Mouse (Mus musculus) spleen, postnatal 36 days (tissue): Measurements from ENCODE around the gene Tet3.
A peak's percentile ranks its signal among the peaks of the same experiment; 100 is the strongest.

ENCODE experiments used
- DNase-seq, 2 experiments: peaks; one replicate each; pipeline ENCODE4 v3.0.0; 2022; ENCODE audit warnings: low spot score in 2 of 2, mixed read lengths in 1 of 2

Gene Tet3

GRCm38 (mm10) chr6:83459034-83459644, at the start of gene Tet3:
Gene Tet3, minus strand, starts transcription at chr6:83459084.
- DNase-seq: no peak

- no peak for DNase-seq
Measured at GRCm38 (mm10) chr6:83507168-83507546, 48.3 kb upstream of the Tet3 start.

GRCm38 (mm10) chr6:83506258-83507167, 47.6 kb upstream of the Tet3 start, which contains the start of gene Dguok:
Gene Dguok, minus strand, starts transcription at chr6:83506969.
- peak; percentile 99 for DNase-seq

GRCm38 (mm10) chr6:83505554-83505953, 46.7 kb upstream of the Tet3 start:
- DNase-seq: no peak

GRCm38 (mm10) chr6:83503361-83503760, 44.5 kb upstream of the Tet3 start:
- DNase-seq: no peak

- DNase-seq: no peak
Measured at GRCm38 (mm10) chr6:83502656-83503055, 43.8 kb upstream of the Tet3 start.

- DNase-seq: no peak
Measured at GRCm38 (mm10) chr6:83501524-83502310, 42.8 kb upstream of the Tet3 start.

- no peak for DNase-seq
Measured at GRCm38 (mm10) chr6:83500462-83500861, 41.6 kb upstream of the Tet3 start.

- no peak for DNase-seq
Measured at GRCm38 (mm10) chr6:83499078-83499477, 40.2 kb upstream of the Tet3 start.

- DNase-seq: no peak
Measured at GRCm38 (mm10) chr6:83496753-83497710, 38.1 kb upstream of the Tet3 start.

- no peak for DNase-seq
Measured at GRCm38 (mm10) chr6:83496009-83496752, 37.3 kb upstream of the Tet3 start.

GRCm38 (mm10) chr6:83490622-83491021, 31.7 kb upstream of the Tet3 start:
- no peak for DNase-seq

GRCm38 (mm10) chr6:83488200-83488599, 29.3 kb upstream of the Tet3 start:
- DNase-seq: no peak

GRCm38 (mm10) chr6:83487298-83487697, 28.4 kb upstream of the Tet3 start:
- DNase-seq: no peak

GRCm38 (mm10) chr6:83485854-83486253, 27.0 kb upstream of the Tet3 start:
- DNase-seq: peak in 1 of 2 experiments; percentile 23

- DNase-seq: no peak
Measured at GRCm38 (mm10) chr6:83483776-83484175, 24.9 kb upstream of the Tet3 start.

GRCm38 (mm10) chr6:83482418-83483085, 23.7 kb upstream of the Tet3 start:
- DNase-seq: peak; percentile 72 to 77

GRCm38 (mm10) chr6:83480019-83480655, 21.3 kb upstream of the Tet3 start:
- DNase-seq: peak; percentile 31 to 42

GRCm38 (mm10) chr6:83479193-83479592, 20.3 kb upstream of the Tet3 start:
- no peak for DNase-seq
